Mouse (Mus musculus) urinary bladder, adult 2 months (tissue): Measurements from ENCODE around the gene Wfikkn1. TPM values are rescaled to one million over a fixed set of nuclear protein-coding genes. Genes with fewer than 3 reads are reported as not detected.
A peak's percentile ranks its signal among the peaks of the same experiment; 100 is the strongest.
"Not testable (repeated sequence)": the region's sequence is repeated elsewhere in the genome, so short reads cannot be mapped to it uniquely, and the experiment has no call there.

ENCODE experiments used
- DNase-seq: peaks from one replicate; pipeline ENCODE4 v3.0.0; 2022; ENCODE audit warnings: low spot score
- polyA plus RNA-seq: library from polyadenylated mRNA; depleted of rRNA; stranded (reverse); fragments of >200 nt; gene quantifications from 2 replicates; pipeline ENCODE4 v1.2.3, GENCODE M21; 2012

Gene Wfikkn1
- polyA plus RNA-seq, 1 experiment, result 0.77 TPM

GRCm38 (mm10) chr17:25885636-25886035 lies 5.0 kb upstream of the Wfikkn1 start:
- DNase-seq, result no peak

- no peak for DNase-seq
These were observed 3.2 kb upstream of the Wfikkn1 start for GRCm38 (mm10) chr17:25883824-25884223.

GRCm38 (mm10) chr17:25883268-25883667 lies 2.6 kb upstream of the Wfikkn1 start:
- DNase-seq, result no peak

- no peak for DNase-seq
These were observed 1.6 kb upstream of the Wfikkn1 start for GRCm38 (mm10) chr17:25882306-25882705.

- no peak for DNase-seq
These were observed 1.0 kb upstream of the Wfikkn1 start for GRCm38 (mm10) chr17:25881691-25882090.

- DNase-seq, result no peak
These were observed 419 bp upstream of the Wfikkn1 start for GRCm38 (mm10) chr17:25880913-25881641.

GRCm38 (mm10) chr17:25879750-25880149 lies 908 bp downstream of the Wfikkn1 start:
- no peak for DNase-seq

- no peak for DNase-seq
These were observed 1.4 kb downstream of the Wfikkn1 start for GRCm38 (mm10) chr17:25879261-25879660.

GRCm38 (mm10) chr17:25878611-25879180 lies 2.0 kb downstream of the Wfikkn1 start:
- no peak for DNase-seq

- no peak for DNase-seq
These were observed 2.7 kb downstream of the Wfikkn1 start for GRCm38 (mm10) chr17:25877741-25878610.

GRCm38 (mm10) chr17:25877025-25877424 lies 3.6 kb downstream of the Wfikkn1 start:
- no peak for DNase-seq

- DNase-seq, result no peak
These were observed 4.2 kb downstream of the Wfikkn1 start for GRCm38 (mm10) chr17:25876347-25876915.

- DNase-seq, result peak; percentile 83
These were observed 5.2 kb downstream of the Wfikkn1 start for GRCm38 (mm10) chr17:25875171-25876136.

GRCm38 (mm10) chr17:25874721-25875170 lies 5.9 kb downstream of the Wfikkn1 start, which contains the start of gene Mettl26:
Gene Mettl26 (plus strand): TSS chr17:25875074.
- peak; percentile 96 for DNase-seq

GRCm38 (mm10) chr17:25874148-25874720 lies 6.4 kb downstream of the Wfikkn1 start:
- no peak for DNase-seq

- no peak for DNase-seq
These were observed 7.1 kb downstream of the Wfikkn1 start for GRCm38 (mm10) chr17:25873405-25874147.

- DNase-seq, result no peak
These were observed 8.0 kb downstream of the Wfikkn1 start for GRCm38 (mm10) chr17:25872676-25873075.

GRCm38 (mm10) chr17:25871566-25871965 lies 9.1 kb downstream of the Wfikkn1 start:
- DNase-seq, result not testable (repeated sequence)

GRCm38 (mm10) chr17:25869954-25870353 lies 10.7 kb downstream of the Wfikkn1 start:
- no peak for DNase-seq

- DNase-seq, result no peak
These were observed 11.2 kb downstream of the Wfikkn1 start for GRCm38 (mm10) chr17:25869498-25869897.
